Mouse (Mus musculus) left cerebral cortex, postnatal 25 days (tissue): ENCODE measurements around the gene Flt3l. TPM values are rescaled to one million over a fixed set of nuclear protein-coding genes. Genes with fewer than 3 reads are reported as not detected.
"Not testable (repeated sequence)": the region's sequence is repeated elsewhere in the genome, so short reads cannot be mapped to it uniquely, and the experiment has no call there.

Experiments used
- DNase-seq, 2 experiments: peaks; one replicate each; pipeline ENCODE4 v3.0.0; 2022; ENCODE audit warnings: low spot score in 2 of 2, mixed read lengths in 1 of 2
- intact Hi-C: fragments of 180-260 bp; cut with DNase I; formaldehyde crosslinking; loops from one replicate; pipeline ENCODE4 v1.15.1; 2025
- total RNA-seq, 2 experiments: library from RNA; stranded (reverse); gene quantifications; 2 replicates each; pipeline ENCODE4 v1.2.3; 2021

Flt3l gene
- total RNA-seq, 2 experiments from 2014 or later = 3.3 to 5.4 TPM

GRCm38 (mm10) chr7:45164833-45165232 is 28.6 kb upstream of the Flt3l start:
- DNase-seq = peak; percentile 24 to 51
- intact Hi-C loops = loop anchor here (10.0 kb wide), 1 partner anchor 200 kb away; the partner anchor contains the start of gene Ppfia3

- intact Hi-C loops = loop anchor here (10.0 kb wide), 1 partner anchor 201 kb away; the partner anchor contains the start of gene Ppfia3
Measured at GRCm38 (mm10) chr7:45163735-45164490, 27.7 kb upstream of the Flt3l start, which contains the start of gene Slc17a7. Gene Slc17a7 (plus strand): TSS chr7:45163949.

GRCm38 (mm10) chr7:45162996-45163615 is 26.9 kb upstream of the Flt3l start:
- no peak for DNase-seq

More at GRCm38 (mm10) chr7:45163735-45164490, 27.7 kb upstream of the Flt3l start, which contains the start of gene Slc17a7:
- DNase-seq = peak; percentile 68 to 77

GRCm38 (mm10) chr7:45162551-45162950 is 26.3 kb upstream of the Flt3l start:
- intact Hi-C loops = loop anchor here (1.0 to 10.0 kb wide), 4 partner anchors 36 to 202 kb away; partner anchors contain the start of gene Ppfia3
- DNase-seq = peak in 1 of 2 experiments; percentile 65

More at GRCm38 (mm10) chr7:45162996-45163615, 26.9 kb upstream of the Flt3l start:
- intact Hi-C loops = loop anchor here (1.0 to 10.0 kb wide), 4 partner anchors 35 to 202 kb away; partner anchors contain the start of gene Ppfia3

- intact Hi-C loops = loop anchor here (1.0 to 10.0 kb wide), 4 partner anchors 36 to 203 kb away; partner anchors contain the start of gene Ppfia3
- peak; percentile 95 to 98 for DNase-seq
Measured at GRCm38 (mm10) chr7:45161612-45162473, 25.6 kb upstream of the Flt3l start.

GRCm38 (mm10) chr7:45160866-45161265 is 24.6 kb upstream of the Flt3l start:
- intact Hi-C loops = loop anchor here (10.0 kb wide), 1 partner anchor 204 kb away; the partner anchor contains the start of gene Ppfia3
- no peak for DNase-seq

GRCm38 (mm10) chr7:45160316-45160800 is 24.1 kb upstream of the Flt3l start:
- peak in 1 of 2 experiments; percentile 1 for DNase-seq
- intact Hi-C loops = loop anchor here (10.0 kb wide), 1 partner anchor 204 kb away; the partner anchor contains the start of gene Ppfia3

GRCm38 (mm10) chr7:45158991-45159390 is 22.8 kb upstream of the Flt3l start:
- no peak for DNase-seq
- intact Hi-C loops = no loop called here

GRCm38 (mm10) chr7:45157459-45157858 is 21.2 kb upstream of the Flt3l start:
- intact Hi-C loops = no loop called here
- peak; percentile 49 to 88 for DNase-seq

- intact Hi-C loops = no loop called here
- DNase-seq = no peak
Measured at GRCm38 (mm10) chr7:45156206-45156605, 20.0 kb upstream of the Flt3l start.

GRCm38 (mm10) chr7:45155590-45155989 is 19.4 kb upstream of the Flt3l start:
- DNase-seq = no peak
- intact Hi-C loops = no loop called here

- intact Hi-C loops = no loop called here
- no peak for DNase-seq
Measured at GRCm38 (mm10) chr7:45154993-45155514, 18.8 kb upstream of the Flt3l start.

GRCm38 (mm10) chr7:45154096-45154992 is 18.1 kb upstream of the Flt3l start, which contains the start of the genes Pih1d1 and Aldh16a1:
Gene Pih1d1 (plus strand): TSS chr7:45154303.
Gene Aldh16a1 (minus strand): TSS chr7:45154584.
- intact Hi-C loops = no loop called here
- peak; percentile 98 to 99 for DNase-seq

- no peak for DNase-seq
- intact Hi-C loops = no loop called here
Measured at GRCm38 (mm10) chr7:45153586-45153985, 17.4 kb upstream of the Flt3l start.

- intact Hi-C loops, DNase-seq: not testable (repeated sequence)
Measured at GRCm38 (mm10) chr7:45153052-45153451, 16.8 kb upstream of the Flt3l start.

GRCm38 (mm10) chr7:45151303-45151702 is 15.1 kb upstream of the Flt3l start:
- no peak for DNase-seq
- intact Hi-C loops = no loop called here

GRCm38 (mm10) chr7:45150321-45150720 is 14.1 kb upstream of the Flt3l start:
- intact Hi-C loops = no loop called here
- no peak for DNase-seq

GRCm38 (mm10) chr7:45149545-45149944 is 13.3 kb upstream of the Flt3l start:
- intact Hi-C loops = no loop called here
- DNase-seq = no peak
